Mouse (Mus musculus): ENCODE results near the gene Mylk. TPM values are rescaled to one million over a fixed set of nuclear protein-coding genes. Genes with fewer than 3 reads are reported as not detected.
A peak's percentile ranks its signal among the peaks of the same experiment; 100 is the strongest.

The Mylk gene
- polyA plus RNA-seq, 1 experiment from 2014 or later: 562 TPM

GRCm38 (mm10) chr16:34900471-34900870 is 155.5 kb downstream of the Mylk start:
- H3K27me3 ChIP-seq (replicated peaks; ENCODE audit: control insufficient read depth, insufficient read depth, low read length): no peaks in the 10 kb centered on the region
- no peak overlapping the region for H3K9ac ChIP-seq (ENCODE audit: low read depth, low read length)
- no peak overlapping the region for H3K4me2 ChIP-seq (replicated peaks; ENCODE audit: low read depth)
- TF ChIP-seq CTCF (IDR thresholded peaks at IDR 0.05; ENCODE audit: low read depth): no peak
- no peak for ATAC-seq
- H3K4me1 ChIP-seq (replicated peaks; ENCODE audit: control insufficient read depth, insufficient read depth, low read length): 0 out of 2 replicates have a peak, but pooled peaks cover 7% of the 10 kb centered on the region
- H3K4me3 ChIP-seq (ENCODE audit: low read depth, low read length): no peak overlapping the region
- no peaks in the 10 kb centered on the region for H3K36me3 ChIP-seq (ENCODE audit: control insufficient read depth, insufficient read depth)
- 84% methylated on average over 5 of the region's 5 CpGs for WGBS
- H3K9me3 ChIP-seq (ENCODE audit: control insufficient read depth): no peaks in the 10 kb centered on the region
- H3K27ac ChIP-seq (ENCODE audit: low read depth, low read length): no peak overlapping the region

- H3K9ac ChIP-seq (ENCODE audit: low read depth, low read length): no peak overlapping the region
- H3K36me3 ChIP-seq (ENCODE audit: control insufficient read depth, insufficient read depth): no peaks in the 10 kb centered on the region
- ATAC-seq: no peak
- H3K4me1 ChIP-seq (replicated peaks; ENCODE audit: control insufficient read depth, insufficient read depth, low read length): 0 out of 2 replicates have a peak, but pooled peaks cover 7% of the 10 kb centered on the region
- no peak overlapping the region for H3K4me2 ChIP-seq (replicated peaks; ENCODE audit: low read depth)
- H3K9me3 ChIP-seq (ENCODE audit: control insufficient read depth): no peaks in the 10 kb centered on the region
- H3K4me3 ChIP-seq (ENCODE audit: low read depth, low read length): no peak overlapping the region
- H3K27ac ChIP-seq (ENCODE audit: low read depth, low read length): no peak overlapping the region
- 36% methylated on average over 2 of the region's 2 CpGs for WGBS
- no peak for TF ChIP-seq CTCF (IDR thresholded peaks at IDR 0.05; ENCODE audit: low read depth)
- no peaks in the 10 kb centered on the region for H3K27me3 ChIP-seq (replicated peaks; ENCODE audit: control insufficient read depth, insufficient read depth, low read length)
These were observed 156.0 kb downstream of the Mylk start for GRCm38 (mm10) chr16:34901031-34901430.

- ATAC-seq: no peak
- WGBS: 73% methylated on average over 7 of the region's 7 CpGs
- Histone ChIP-seq H3K4me2 (replicated peaks; ENCODE audit: low read depth) (no peak overlapping the region), H3K9ac (ENCODE audit: low read depth, low read length) (no peak overlapping the region), H3K27me3 (replicated peaks; ENCODE audit: control insufficient read depth, insufficient read depth, low read length) (no peaks in the 10 kb centered on the region), H3K27ac (ENCODE audit: low read depth, low read length) (no peak overlapping the region), H3K9me3 (ENCODE audit: control insufficient read depth) (no peaks in the 10 kb centered on the region), H3K4me1 (replicated peaks; ENCODE audit: control insufficient read depth, insufficient read depth, low read length) (0 out of 2 replicates have a peak, but pooled peaks cover 7% of the 10 kb centered on the region), H3K36me3 (ENCODE audit: control insufficient read depth, insufficient read depth) (no peaks in the 10 kb centered on the region), H3K4me3 (ENCODE audit: low read depth, low read length) (no peak overlapping the region)
- no peak for TF ChIP-seq CTCF (IDR thresholded peaks at IDR 0.05; ENCODE audit: low read depth)
These were observed 156.7 kb downstream of the Mylk start for GRCm38 (mm10) chr16:34901611-34902293.

GRCm38 (mm10) chr16:34902294-34902680 is 157.3 kb downstream of the Mylk start:
- no peaks in the 10 kb centered on the region for H3K36me3 ChIP-seq (ENCODE audit: control insufficient read depth, insufficient read depth)
- WGBS: 17% methylated on average over 9 of the region's 9 CpGs
- H3K4me3 ChIP-seq (ENCODE audit: low read depth, low read length): no peak overlapping the region
- H3K4me2 ChIP-seq (replicated peaks; ENCODE audit: low read depth): no peak overlapping the region
- 0 out of 2 replicates have a peak, but pooled peaks cover 7% of the 10 kb centered on the region for H3K4me1 ChIP-seq (replicated peaks; ENCODE audit: control insufficient read depth, insufficient read depth, low read length)
- ATAC-seq: peak; percentile 35; the same call in 1 of the 2 replicates
- no peak overlapping the region for H3K27ac ChIP-seq (ENCODE audit: low read depth, low read length)
- no peaks in the 10 kb centered on the region for H3K9me3 ChIP-seq (ENCODE audit: control insufficient read depth)
- no peaks in the 10 kb centered on the region for H3K27me3 ChIP-seq (replicated peaks; ENCODE audit: control insufficient read depth, insufficient read depth, low read length)
- H3K9ac ChIP-seq (ENCODE audit: low read depth, low read length): no peak overlapping the region
- peak; percentile 96 for TF ChIP-seq CTCF (IDR thresholded peaks at IDR 0.05; ENCODE audit: low read depth)

- no peak for ATAC-seq
These were observed 157.8 kb downstream of the Mylk start for GRCm38 (mm10) chr16:34902761-34903160.

GRCm38 (mm10) chr16:34904876-34905275 is 159.9 kb downstream of the Mylk start:
- Histone ChIP-seq H3K36me3 (ENCODE audit: control insufficient read depth, insufficient read depth) (no peaks in the 10 kb centered on the region), H3K9me3 (ENCODE audit: control insufficient read depth) (no peaks in the 10 kb centered on the region), H3K4me1 (replicated peaks; ENCODE audit: control insufficient read depth, insufficient read depth, low read length) (peaks cover 7% of the 10 kb centered on the region; the same call in 1 of the 2 replicates), H3K4me3 (ENCODE audit: low read depth, low read length) (no peak overlapping the region), H3K9ac (ENCODE audit: low read depth, low read length) (no peak overlapping the region), H3K27me3 (replicated peaks; ENCODE audit: control insufficient read depth, insufficient read depth, low read length) (no peaks in the 10 kb centered on the region), H3K4me2 (replicated peaks; ENCODE audit: low read depth) (no peak overlapping the region), H3K27ac (ENCODE audit: low read depth, low read length) (no peak overlapping the region)
- ATAC-seq: no peak
- 93% methylated on average over 4 of the region's 4 CpGs for WGBS
- TF ChIP-seq CTCF (IDR thresholded peaks at IDR 0.05; ENCODE audit: low read depth): no peak

More at GRCm38 (mm10) chr16:34902761-34903160, 157.8 kb downstream of the Mylk start:
- no peaks in the 10 kb centered on the region for H3K9me3 ChIP-seq (ENCODE audit: control insufficient read depth)
- 74% methylated on average over 8 of the region's 8 CpGs for WGBS
- H3K9ac ChIP-seq (ENCODE audit: low read depth, low read length): no peak overlapping the region
- H3K27ac ChIP-seq (ENCODE audit: low read depth, low read length): no peak overlapping the region
- H3K4me2 ChIP-seq (replicated peaks; ENCODE audit: low read depth): no peak overlapping the region
- no peak overlapping the region for H3K4me3 ChIP-seq (ENCODE audit: low read depth, low read length)
- TF ChIP-seq CTCF (IDR thresholded peaks at IDR 0.05; ENCODE audit: low read depth): no peak
- 0 out of 2 replicates have a peak, but pooled peaks cover 7% of the 10 kb centered on the region for H3K4me1 ChIP-seq (replicated peaks; ENCODE audit: control insufficient read depth, insufficient read depth, low read length)
- no peaks in the 10 kb centered on the region for H3K36me3 ChIP-seq (ENCODE audit: control insufficient read depth, insufficient read depth)
- H3K27me3 ChIP-seq (replicated peaks; ENCODE audit: control insufficient read depth, insufficient read depth, low read length): no peaks in the 10 kb centered on the region

All from intestine, postnatal 0 days (tissue).